Mouse (Mus musculus) neural tube, embryonic 15.5 days (tissue): Measurements from ENCODE around the gene Aplnr. TPM values are rescaled to one million over a fixed set of nuclear protein-coding genes. Genes with fewer than 3 reads are reported as not detected.

Source experiments
- ATAC-seq: fragments of 200-750 bp; cut with Nextera tagmentation; 2 replicates; pipeline ENCODE4 v1.8.0; 2017; ENCODE audit warnings: mild to moderate bottlenecking, moderate TSS enrichment, moderate library complexity; ENCODE audit not compliant: low FRiP score
- H3K27ac ChIP-seq: fragments of 300-500 bp; sonication (generic); replicated peaks from 2 replicates; pipeline ENCODE4 v1.5.1; 2015; ENCODE audit warnings: mild to moderate bottlenecking, inconsistent platforms
- H3K27me3 ChIP-seq: fragments of 300-500 bp; sonication (generic); replicated peaks from 2 replicates; pipeline ENCODE4 v1.6.1; 2015; ENCODE audit warnings: inconsistent platforms
- H3K36me3 ChIP-seq: fragments of 300-500 bp; sonication (generic); 2 replicates; pipeline ENCODE4 v1.6.1; 2015; ENCODE audit warnings: inconsistent platforms
- H3K4me1 ChIP-seq: fragments of 300-500 bp; sonication (generic); 2 replicates; pipeline ENCODE4 v1.6.1; 2015; ENCODE audit warnings: inconsistent platforms
- H3K4me2 ChIP-seq: fragments of 300-500 bp; sonication (generic); 2 replicates; pipeline ENCODE4 v1.6.1; 2015; ENCODE audit warnings: inconsistent platforms, mild to moderate bottlenecking, moderate library complexity
- H3K4me3 ChIP-seq: fragments of 300-500 bp; sonication (generic); replicated peaks from 2 replicates; pipeline ENCODE4 v1.5.1; 2015; ENCODE audit warnings: mild to moderate bottlenecking, inconsistent platforms
- H3K9ac ChIP-seq: fragments of 300-500 bp; sonication (generic); replicated peaks from 2 replicates; pipeline ENCODE4 v1.6.1; 2015; ENCODE audit warnings: mild to moderate bottlenecking, inconsistent platforms
- H3K9me3 ChIP-seq: fragments of 300-500 bp; sonication (generic); replicated peaks from 2 replicates; pipeline ENCODE4 v1.6.1; 2016; ENCODE audit warnings: inconsistent platforms
- WGBS: fragments of 180-500 bp; shearing (Covaris S2); methylation state at CpG from one replicate; pipeline ENCODE4 v1.1.7; 2015; ENCODE audit warnings: mixed read lengths; 5-methylcytosine and 5-hydroxymethylcytosine counted together
- polyA plus RNA-seq: library from polyadenylated mRNA; unstranded; fragments of >200 nt; fragmentation: Nextera tagmentation; extraction: Ambion mirVana; gene quantifications from 2 replicates; pipeline ENCODE4 v1.2.1, GENCODE M21; 2015

The Aplnr gene
- polyA plus RNA-seq, 1 experiment from 2014 or later: 29.8 TPM

DNA sequence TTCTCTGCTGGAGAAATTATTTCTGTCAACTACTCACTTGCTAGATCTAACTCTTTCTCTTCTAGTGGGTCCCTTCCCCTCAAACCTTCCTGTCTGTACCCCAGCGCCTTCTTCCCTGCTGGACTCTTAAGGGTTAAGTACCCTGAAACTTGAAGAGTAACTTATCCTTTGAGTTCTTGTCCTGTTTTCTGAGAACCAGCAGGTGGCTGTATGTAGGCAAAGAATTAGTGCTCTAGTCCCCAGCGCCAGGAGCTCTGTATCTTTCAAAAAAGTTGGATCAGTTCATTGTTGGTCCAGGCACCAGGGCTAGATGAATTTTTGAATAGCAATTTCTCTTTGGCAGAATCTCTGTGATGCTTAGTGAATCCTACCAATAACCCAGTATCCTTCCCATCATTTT, 2.1 kb downstream of the Aplnr start:
- H3K27ac ChIP-seq: no peak overlapping the region
- H3K27me3 ChIP-seq: no peaks in the 10 kb centered on the region
- 43% methylated on average over 2 of the region's 2 CpGs for WGBS
- H3K4me1 ChIP-seq: no peaks in the 10 kb centered on the region
- 0 out of 2 replicates have a peak overlapping the region, but pooled peaks have one; percentile 6 for H3K4me3 ChIP-seq
- no peaks in the 10 kb centered on the region for H3K9me3 ChIP-seq
- H3K36me3 ChIP-seq: no peaks in the 10 kb centered on the region
- no peak for ATAC-seq
- no peak overlapping the region for H3K9ac ChIP-seq
- no peak overlapping the region for H3K4me2 ChIP-seq

DNA sequence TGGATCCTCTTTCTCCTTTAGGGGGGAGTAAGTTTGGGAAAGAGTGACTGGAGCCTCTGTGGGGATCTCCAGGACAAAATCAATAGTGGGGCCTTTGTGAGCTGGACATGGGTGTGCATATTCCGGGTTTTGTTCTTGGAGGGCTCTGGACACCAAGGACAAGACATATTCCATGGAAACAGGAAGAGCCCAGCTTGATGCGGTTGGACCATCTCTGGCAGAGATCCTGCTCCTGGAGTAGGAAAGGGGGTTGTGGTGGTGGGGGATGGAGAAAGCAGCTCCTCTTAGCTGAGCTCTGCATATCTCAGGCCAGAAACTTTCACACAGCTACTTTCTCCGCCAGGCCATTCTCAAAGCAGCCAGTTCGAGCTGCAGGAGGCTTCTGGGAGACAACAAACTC, 3.4 kb downstream of the Aplnr start:
- no peaks in the 10 kb centered on the region for H3K36me3 ChIP-seq
- no peaks in the 10 kb centered on the region for H3K9me3 ChIP-seq
- no peaks in the 10 kb centered on the region for H3K4me1 ChIP-seq
- no peak overlapping the region for H3K9ac ChIP-seq
- H3K4me3 ChIP-seq: no peak overlapping the region
- H3K27me3 ChIP-seq: no peaks in the 10 kb centered on the region
- WGBS: 73% methylated on average over 4 of the region's 4 CpGs
- ATAC-seq: no peak
- no peak overlapping the region for H3K27ac ChIP-seq
- H3K4me2 ChIP-seq: no peak overlapping the region

GRCm38 (mm10) chr2:85139846-85140245, 3.8 kb downstream of the Aplnr start:
- WGBS: 80% methylated on average over 7 of the region's 7 CpGs
- no peak for ATAC-seq
- Histone ChIP-seq H3K9me3 (no peaks in the 10 kb centered on the region), H3K4me2 (no peak overlapping the region), H3K9ac (no peak overlapping the region), H3K4me1 (no peaks in the 10 kb centered on the region), H3K27ac (no peak overlapping the region), H3K36me3 (no peaks in the 10 kb centered on the region), H3K4me3 (no peak overlapping the region), H3K27me3 (no peaks in the 10 kb centered on the region)

DNA sequence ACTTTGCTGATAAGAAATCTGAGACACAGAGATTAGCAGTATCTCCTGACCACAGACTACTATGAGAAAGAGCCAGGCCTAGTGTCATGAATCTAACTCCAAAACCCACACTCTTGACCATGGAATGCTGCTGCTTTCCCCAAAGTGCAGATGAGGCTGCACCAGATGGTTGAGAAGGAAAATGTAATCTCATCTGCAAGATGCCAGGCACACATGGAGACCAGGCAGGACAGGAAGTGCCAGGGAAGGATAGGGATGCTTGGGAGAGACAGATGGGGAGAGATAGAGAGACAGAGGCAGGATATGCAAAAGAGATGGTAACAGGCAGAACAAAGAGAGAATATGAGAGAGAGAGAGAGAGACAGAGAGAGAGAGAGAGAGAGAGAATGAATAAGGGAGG, 4.8 kb downstream of the Aplnr start:
- Histone ChIP-seq H3K27me3 (no peaks in the 10 kb centered on the region), H3K9ac (no peak overlapping the region), H3K9me3 (no peaks in the 10 kb centered on the region), H3K4me2 (no peak overlapping the region), H3K36me3 (no peaks in the 10 kb centered on the region), H3K4me1 (no peaks in the 10 kb centered on the region), H3K27ac (no peak overlapping the region), H3K4me3 (no peak overlapping the region)
- ATAC-seq: no peak

GRCm38 (mm10) chr2:85144908-85145307, 8.9 kb downstream of the Aplnr start:
- no peak overlapping the region for H3K4me3 ChIP-seq
- 86% methylated on average over 2 of the region's 2 CpGs for WGBS
- H3K9ac ChIP-seq: no peak overlapping the region
- no peak overlapping the region for H3K27ac ChIP-seq
- ATAC-seq: no peak
- no peaks in the 10 kb centered on the region for H3K27me3 ChIP-seq
- no peaks in the 10 kb centered on the region for H3K36me3 ChIP-seq
- H3K4me1 ChIP-seq: no peaks in the 10 kb centered on the region
- H3K4me2 ChIP-seq: no peak overlapping the region
- H3K9me3 ChIP-seq: no peaks in the 10 kb centered on the region

GRCm38 (mm10) chr2:85145346-85145745, 9.3 kb downstream of the Aplnr start:
- no peak for ATAC-seq
- H3K4me2 ChIP-seq: no peak overlapping the region
- H3K27me3 ChIP-seq: no peaks in the 10 kb centered on the region
- no peaks in the 10 kb centered on the region for H3K9me3 ChIP-seq
- H3K4me1 ChIP-seq: no peaks in the 10 kb centered on the region
- H3K4me3 ChIP-seq: no peak overlapping the region
- WGBS: 76% methylated on average over 3 of the region's 3 CpGs
- H3K27ac ChIP-seq: no peak overlapping the region
- no peaks in the 10 kb centered on the region for H3K36me3 ChIP-seq
- H3K9ac ChIP-seq: no peak overlapping the region

DNA sequence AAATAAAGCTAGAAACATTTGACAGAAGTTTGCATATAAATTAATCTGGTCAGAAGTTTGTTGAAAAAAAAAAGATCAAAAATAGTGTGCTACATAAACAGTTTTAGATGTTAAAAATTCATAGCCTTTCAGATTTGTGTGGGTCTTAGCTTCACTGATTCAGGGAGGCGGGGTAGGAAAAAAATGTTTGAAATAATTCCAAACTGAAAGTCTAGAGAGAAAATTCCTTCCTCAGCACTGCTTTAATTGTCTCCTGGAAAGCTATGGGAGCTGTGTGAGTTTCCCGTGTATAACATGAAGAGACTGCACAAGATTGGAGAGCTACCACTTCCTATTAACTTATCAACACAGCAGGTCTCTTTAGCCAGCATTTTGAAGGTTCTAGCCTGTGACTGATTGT, 11.5 kb downstream of the Aplnr start:
- H3K4me2 ChIP-seq: no peak overlapping the region
- no peak overlapping the region for H3K4me3 ChIP-seq
- H3K9ac ChIP-seq: no peak overlapping the region
- no peaks in the 10 kb centered on the region for H3K27me3 ChIP-seq
- no peak overlapping the region for H3K27ac ChIP-seq
- no peaks in the 10 kb centered on the region for H3K9me3 ChIP-seq
- 89% methylated on average over 2 of the region's 2 CpGs for WGBS
- H3K36me3 ChIP-seq: no peaks in the 10 kb centered on the region
- H3K4me1 ChIP-seq: no peaks in the 10 kb centered on the region
- ATAC-seq: no peak

DNA sequence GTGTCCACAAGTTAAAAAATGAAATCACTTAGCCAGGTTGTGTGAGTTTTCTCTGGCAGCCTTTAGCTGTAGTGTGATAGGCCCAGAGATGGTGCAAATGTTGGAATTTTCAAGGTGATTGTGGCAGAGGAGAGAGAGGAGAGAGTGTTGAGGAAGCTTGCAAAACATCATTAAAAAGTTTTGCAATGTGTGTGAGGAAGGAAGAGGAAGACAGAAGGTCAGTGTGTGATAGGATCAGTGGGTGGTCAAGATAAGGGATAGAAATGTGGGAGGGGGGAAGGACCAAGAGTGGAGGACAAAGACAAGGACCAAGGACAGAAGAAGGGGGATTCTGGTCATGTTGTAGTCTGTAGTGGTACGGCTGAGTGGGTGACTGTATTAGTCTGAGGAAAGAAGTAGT, 14.3 kb downstream of the Aplnr start:
- 100% methylated on average over 1 of the region's 1 CpGs for WGBS
- no peak for ATAC-seq

GRCm38 (mm10) chr2:85151233-85151632, 15.2 kb downstream of the Aplnr start:
- Histone ChIP-seq H3K9ac (no peak overlapping the region), H3K27me3 (no peaks in the 10 kb centered on the region), H3K4me3 (no peak overlapping the region), H3K27ac (no peak overlapping the region), H3K9me3 (no peaks in the 10 kb centered on the region), H3K4me2 (no peak overlapping the region), H3K36me3 (no peaks in the 10 kb centered on the region), H3K4me1 (no peaks in the 10 kb centered on the region)
- 90% methylated on average over 2 of the region's 2 CpGs for WGBS
- no peak for ATAC-seq

More for the DNA sequence above, 14.3 kb downstream of the Aplnr start:
- Histone ChIP-seq H3K4me1 (no peaks in the 10 kb centered on the region), H3K4me3 (no peak overlapping the region), H3K36me3 (no peaks in the 10 kb centered on the region), H3K27me3 (no peaks in the 10 kb centered on the region), H3K4me2 (no peak overlapping the region), H3K9me3 (no peaks in the 10 kb centered on the region), H3K9ac (no peak overlapping the region), H3K27ac (no peak overlapping the region)

- Histone ChIP-seq H3K27ac (no peak overlapping the region), H3K4me1 (no peaks in the 10 kb centered on the region), H3K27me3 (no peaks in the 10 kb centered on the region), H3K9ac (no peak overlapping the region), H3K36me3 (no peaks in the 10 kb centered on the region), H3K4me3 (no peak overlapping the region), H3K4me2 (no peak overlapping the region), H3K9me3 (no peaks in the 10 kb centered on the region)
- WGBS: 92% methylated on average over 9 of the region's 9 CpGs
- ATAC-seq: no peak
These were observed 19.3 kb downstream of the Aplnr start for GRCm38 (mm10) chr2:85155334-85155733.

DNA sequence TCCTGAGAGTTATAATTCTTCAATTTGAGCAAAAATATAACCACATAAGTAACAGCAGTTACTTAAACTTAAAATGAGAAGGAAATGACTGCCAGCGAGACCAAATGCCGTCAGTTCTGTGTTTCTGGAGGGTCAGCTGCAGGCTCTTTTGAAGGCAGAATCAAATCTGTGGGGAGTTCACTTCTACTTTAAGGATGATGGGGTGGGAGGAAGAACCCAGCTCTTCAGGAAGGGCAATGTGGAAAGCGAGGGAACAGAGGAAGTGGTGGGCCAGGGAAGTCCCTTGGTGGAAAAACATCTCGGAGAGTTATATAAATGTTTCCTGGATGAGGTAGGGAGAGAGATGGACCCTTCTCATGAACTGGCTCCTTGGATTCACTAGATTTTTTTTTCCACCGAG, 20.1 kb downstream of the Aplnr start:
- Histone ChIP-seq H3K4me3 (no peak overlapping the region), H3K36me3 (no peaks in the 10 kb centered on the region), H3K4me1 (peaks cover 4% of the 10 kb centered on the region; the same call in 1 of the 2 replicates), H3K27ac (no peak overlapping the region), H3K4me2 (no peak overlapping the region), H3K9ac (no peak overlapping the region), H3K9me3 (no peaks in the 10 kb centered on the region), H3K27me3 (no peaks in the 10 kb centered on the region)
- 86% methylated on average over 5 of the region's 5 CpGs for WGBS
- no peak for ATAC-seq

DNA sequence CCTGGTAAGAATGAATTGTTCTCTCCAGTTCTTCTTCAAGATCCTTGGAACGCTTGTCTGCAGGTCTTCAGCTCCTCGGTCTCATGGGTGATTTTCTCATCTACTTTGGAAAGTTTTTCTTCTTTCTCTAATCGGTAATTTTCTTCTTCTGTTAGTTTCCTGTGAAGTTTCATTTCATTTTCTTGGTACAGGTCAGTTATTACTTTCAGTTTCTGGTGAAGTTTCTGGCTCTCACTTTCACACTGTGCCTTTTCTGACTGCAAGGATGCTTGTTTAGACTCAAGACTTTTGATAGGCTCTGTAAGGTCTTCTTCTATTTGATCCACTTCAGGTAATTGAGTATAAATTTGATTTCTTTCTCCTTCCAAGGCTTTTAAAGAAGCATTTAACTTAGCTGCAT, 21.4 kb downstream of the Aplnr start:
- Histone ChIP-seq H3K4me1 (peaks cover 10% of the 10 kb centered on the region; the same call in 1 of the 2 replicates), H3K27me3 (no peaks in the 10 kb centered on the region), H3K36me3 (no peaks in the 10 kb centered on the region), H3K9me3 (no peaks in the 10 kb centered on the region), H3K27ac (no peak overlapping the region), H3K4me3 (no peak overlapping the region), H3K4me2 (no peak overlapping the region), H3K9ac (no peak overlapping the region)
- WGBS: 94% methylated on average over 3 of the region's 3 CpGs
- ATAC-seq: no peak
